ENCODE assay signal across 19 mouse cellular contexts in the genomic region with DNA sequence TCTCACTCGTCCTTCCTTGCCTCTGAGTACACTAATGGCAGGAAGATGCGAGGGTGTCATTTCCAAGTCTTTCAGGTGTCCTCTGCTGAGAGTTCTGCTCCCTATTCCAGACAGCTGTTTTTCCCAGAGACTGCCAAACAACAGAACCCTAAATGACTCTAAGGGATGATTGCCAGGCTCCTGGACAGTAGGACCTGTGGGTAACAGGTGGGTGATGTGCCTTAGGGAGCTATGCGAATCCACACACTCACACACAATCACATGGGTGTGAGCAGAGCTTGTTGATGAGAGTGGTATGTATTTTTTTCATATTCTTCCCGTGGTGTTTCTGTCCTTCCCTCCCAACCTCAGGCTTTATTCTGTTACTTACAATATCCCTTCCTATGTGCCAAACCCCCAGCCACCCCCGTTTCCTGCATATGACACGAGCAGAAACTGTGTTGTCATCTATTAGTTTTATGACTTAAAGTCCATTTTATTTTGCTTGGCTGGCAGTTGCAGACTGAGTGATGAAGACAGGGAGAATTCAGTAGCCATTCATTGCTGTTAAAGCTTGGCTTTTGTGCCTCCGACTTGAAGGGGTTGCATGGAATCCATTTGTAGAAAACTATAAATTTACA. TPM values are rescaled to one million over a fixed set of nuclear protein-coding genes. Genes with fewer than 3 reads are reported as not detected.
DNase-seq lines count a peak whose midpoint lies in the region; ATAC-seq and TF ChIP-seq lines count a peak whose summit lies in the region.
"Had no signal": no experiment of that assay in that cellular context is flagged by ENCODE, and none has a peak within 500 bp of the region (broad histone marks: within the 10 kb centered on the region; RNA-seq: fewer than 3 reads in every experiment).

No protein-coding gene starts in this region.

- H3K9me3 ChIP-seq in kidney, postnatal 0 days (replicated peaks; ENCODE audit: low read length), result no peaks in the 10 kb centered on the region
- no peaks in the 10 kb centered on the region for H3K9me3 ChIP-seq in embryonic facial prominence, embryonic 15.5 days (replicated peaks)
- H3K9me3 ChIP-seq: forebrain, embryonic 12.5 days; heart, embryonic 12.5 days; hindbrain, embryonic 15.5 days had no signal

- no peaks in the 10 kb centered on the region for H3K36me3 ChIP-seq in kidney, postnatal 0 days (ENCODE audit: insufficient read depth, low read length)
- no peaks in the 10 kb centered on the region for H3K36me3 ChIP-seq in embryonic facial prominence, embryonic 15.5 days
- H3K36me3 ChIP-seq: forebrain, embryonic 12.5 days; heart, embryonic 12.5 days; hindbrain, embryonic 15.5 days had no signal

- H3K9ac ChIP-seq in kidney, postnatal 0 days (ENCODE audit: low read depth, low read length), result no peak overlapping the region
- no peak overlapping the region for H3K9ac ChIP-seq in embryonic facial prominence, embryonic 15.5 days
- H3K9ac ChIP-seq: forebrain, embryonic 12.5 days; heart, embryonic 12.5 days; hindbrain, embryonic 15.5 days had no signal

- no peak for ATAC-seq in kidney, postnatal 0 days (replicated peaks; ENCODE audit: low FRiP score, low read depth)
- no peak for ATAC-seq in embryonic facial prominence, embryonic 15.5 days (ENCODE audit: insufficient number of reproducible peaks, low FRiP score, low TSS enrichment, low read depth)
- ATAC-seq: activated CD4-positive, CD25-positive, alpha-beta regulatory T cell, adult 4 months; forebrain, embryonic 16.5 days; Patski had no signal

- no peak overlapping the region for H3K4me3 ChIP-seq in kidney, postnatal 0 days (replicated peaks; ENCODE audit: low read depth, low read length)
- no peak overlapping the region for H3K4me3 ChIP-seq in embryonic facial prominence, embryonic 15.5 days (replicated peaks)
- H3K4me3 ChIP-seq: forebrain, embryonic 12.5 days; heart, adult 2 months; heart, embryonic 12.5 days; hindbrain, embryonic 15.5 days had no signal

- H3K27ac ChIP-seq in kidney, postnatal 0 days, result no peak overlapping the region
- 0 out of 2 replicates have a peak overlapping the region, but pooled peaks have one; percentile 7 for H3K27ac ChIP-seq in embryonic facial prominence, embryonic 15.5 days (replicated peaks)
- H3K27ac ChIP-seq: forebrain, embryonic 12.5 days; heart, adult 2 months; hindbrain, embryonic 15.5 days had no signal

- no peak for TF ChIP-seq CTCF in kidney, postnatal 0 days (IDR thresholded peaks at IDR 0.05; ENCODE audit: low read depth)

- WGBS in kidney, postnatal 0 days, result 57% methylated on average over 7 of the region's 7 CpGs
- WGBS in embryonic facial prominence, embryonic 15.5 days, result 65% methylated on average over 7 of the region's 7 CpGs

- no peaks in the 10 kb centered on the region for H3K27me3 ChIP-seq in kidney, postnatal 0 days (ENCODE audit: insufficient read depth, low read length)
- no peaks in the 10 kb centered on the region for H3K27me3 ChIP-seq in embryonic facial prominence, embryonic 15.5 days
- H3K27me3 ChIP-seq: forebrain, embryonic 12.5 days; heart, embryonic 12.5 days; hindbrain, embryonic 15.5 days; Patski had no signal

- H3K4me1 ChIP-seq in kidney, postnatal 0 days (replicated peaks; ENCODE audit: insufficient read depth, low read length), result no peaks in the 10 kb centered on the region
- peaks cover under 1% of the 10 kb centered on the region for H3K4me1 ChIP-seq in embryonic facial prominence, embryonic 15.5 days
- H3K4me1 ChIP-seq: hindbrain, embryonic 15.5 days had no signal

- DNase-seq in heart, adult 11 months, result peak; percentile 73
- DNase-seq in heart, adult 8-10 months (ENCODE audit: low spot score), result no peak
- DNase-seq in kidney, postnatal 0 days (ENCODE audit: low spot score), result peak; percentile 72
- DNase-seq in kidney, adult 11 months, result no peak
- DNase-seq in kidney, postnatal 4 days, result peak; percentile 48 to 66
- no peak for DNase-seq in adrenal gland, postnatal 25 days
- DNase-seq: adrenal gland, postnatal 36 days; cerebellum, adult 2 months; cerebellum, postnatal 10 days; gastrocnemius, postnatal 10 days; heart, adult 2 months had no signal

- no peak overlapping the region for H3K4me2 ChIP-seq in kidney, postnatal 0 days (ENCODE audit: low read length)
- no peak overlapping the region for H3K4me2 ChIP-seq in embryonic facial prominence, embryonic 15.5 days (replicated peaks)
- H3K4me2 ChIP-seq: forebrain, embryonic 12.5 days; heart, embryonic 12.5 days; hindbrain, embryonic 15.5 days had no signal

RNA-seq across cellular contexts. Expression of gene Adamts1, which starts 41.8 kb away (rescaled TPM):
- 10 to 100 TPM; 23.1 to 26.8 (median 25.4) TPM for total RNA-seq in heart, adult 8-10 months (2022)
- 75.9 and 82.8 TPM in 2 replicates for polyA plus RNA-seq in kidney, postnatal 0 days (2015; fragmentation: Nextera tagmentation; extraction: Ambion mirVana)
- 38.6 and 45.5 TPM in 2 replicates for polyA plus RNA-seq in embryonic facial prominence, embryonic 15.5 days (2015; fragmentation: Nextera tagmentation; extraction: Ambion mirVana)
- 13.8 and 16.4 TPM in 2 replicates for total RNA-seq in adrenal gland, postnatal 25 days (2021)
- total RNA-seq: MEL had no signal
- polyA plus RNA-seq: activated CD4-positive, CD25-positive, alpha-beta regulatory T cell, adult 4 months had no signal

Comparison
In these comparisons a context has a peak if more than half of its experiments do, and no peak if none do; other contexts are left out.
1. DNase-seq: peak in heart, adult 11 months (single experiment), kidney, postnatal 0 days (single experiment) and kidney, postnatal 4 days (2 of 2); none in heart, adult 8-10 months (single experiment), kidney, adult 11 months (single experiment) and adrenal gland, postnatal 25 days (single experiment).